Mouse (Mus musculus) intestine, embryonic 14.5 days (tissue): ENCODE data around the gene Fastkd5. TPM values are rescaled to one million over a fixed set of nuclear protein-coding genes. Genes with fewer than 3 reads are reported as not detected.
"Not testable (repeated sequence)": the region's sequence is repeated elsewhere in the genome, so short reads cannot be mapped to it uniquely, and the experiment has no call there.

ENCODE experiments used
- ATAC-seq: fragments of 200-750 bp; cut with Nextera tagmentation; replicated peaks from 2 replicates; pipeline ENCODE4 v1.8.0; 2017; ENCODE audit warnings: low read depth, moderate number of reproducible peaks, moderate TSS enrichment, moderate library complexity; ENCODE audit not compliant: low FRiP score, low TSS enrichment
- DNase-seq: peaks from one replicate; pipeline ENCODE4 v3.0.0-alpha.2; 2018; ENCODE audit warnings: low spot score
- H3K27ac ChIP-seq: fragments of 300-500 bp; sonication (generic); 2 replicates; pipeline ENCODE4 v1.5.1; 2014; ENCODE audit warnings: low read depth, mild to moderate bottlenecking, control low read depth
- H3K27me3 ChIP-seq: fragments of 300-500 bp; sonication (generic); replicated peaks from 2 replicates; pipeline ENCODE4 v1.6.1; 2014; ENCODE audit warnings: low read length, control low read depth; ENCODE audit not compliant: control insufficient read depth, insufficient read depth
- H3K36me3 ChIP-seq: fragments of 300-500 bp; sonication (generic); 2 replicates; pipeline ENCODE4 v1.6.1; 2014; ENCODE audit warnings: low read length, control low read depth; ENCODE audit not compliant: control insufficient read depth, insufficient read depth
- H3K4me1 ChIP-seq: fragments of 300-500 bp; sonication (generic); replicated peaks from 2 replicates; pipeline ENCODE4 v1.6.1; 2014; ENCODE audit warnings: low read length, control low read depth, mixed read lengths; ENCODE audit not compliant: control insufficient read depth, insufficient read depth
- H3K4me2 ChIP-seq: fragments of 300-500 bp; sonication (generic); 2 replicates; pipeline ENCODE4 v1.6.1; 2014; ENCODE audit warnings: low read length
- H3K4me3 ChIP-seq: fragments of 300-500 bp; sonication (generic); 2 replicates; pipeline ENCODE4 v1.5.1; 2014; ENCODE audit warnings: low read depth, low read length, control low read depth, mixed read lengths
- H3K9ac ChIP-seq: fragments of 300-500 bp; sonication (generic); 2 replicates; pipeline ENCODE4 v1.6.1; 2014; ENCODE audit warnings: mild to moderate bottlenecking, low read length
- H3K9me3 ChIP-seq: fragments of 300-500 bp; sonication (generic); 2 replicates; pipeline ENCODE4 v1.6.1; 2016; ENCODE audit warnings: low read length, control low read depth; ENCODE audit not compliant: control insufficient read depth
- WGBS: fragments of 180-500 bp; shearing (Covaris S2); extraction: QIAGEN DNeasy Blood & Tissue Kit; methylation state at CpG from one replicate; pipeline ENCODE4 v1.1.7; 2014; 5-methylcytosine and 5-hydroxymethylcytosine counted together
- polyA plus RNA-seq: library from polyadenylated mRNA; unstranded; fragments of >200 nt; fragmentation: Nextera tagmentation; extraction: Ambion mirVana; gene quantifications from 2 replicates; pipeline ENCODE4 v1.2.1, GENCODE M21; 2014

The Fastkd5 gene
- polyA plus RNA-seq, 1 experiment from 2014 or later: 17.2 TPM

DNA sequence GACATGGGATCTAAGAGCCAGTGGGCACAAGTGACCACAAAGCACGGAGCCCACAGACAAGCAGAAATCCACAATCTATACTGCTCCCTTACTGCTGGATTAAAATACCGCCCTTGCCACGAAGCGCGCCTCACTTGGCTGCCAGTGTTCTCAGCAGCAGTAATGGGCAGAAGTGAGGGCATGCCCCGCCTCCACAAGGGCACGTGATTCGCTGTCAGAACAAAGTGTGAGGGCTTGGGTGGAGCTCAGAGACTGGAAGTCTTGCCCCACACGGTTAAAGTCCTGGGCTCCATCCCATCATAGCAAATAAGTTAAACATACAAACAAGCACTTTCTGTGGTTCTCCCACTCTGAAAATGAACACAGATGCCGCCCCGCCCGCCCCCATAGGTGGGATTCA is 52.2 kb downstream of the Fastkd5 start:
- Histone ChIP-seq H3K4me1 (0 out of 2 replicates have a peak, but pooled peaks cover 5% of the 10 kb centered on the region), H3K4me3 (no peak overlapping the region), H3K9ac (no peak overlapping the region), H3K27me3 (peaks cover 85% of the 10 kb centered on the region), H3K27ac (no peak overlapping the region), H3K36me3 (no peaks in the 10 kb centered on the region), H3K9me3 (no peaks in the 10 kb centered on the region), H3K4me2 (no peak overlapping the region)
- DNase-seq (no peak), ATAC-seq (no peak)
- 5% methylated on average over 12 of the region's 12 CpGs for WGBS

DNA sequence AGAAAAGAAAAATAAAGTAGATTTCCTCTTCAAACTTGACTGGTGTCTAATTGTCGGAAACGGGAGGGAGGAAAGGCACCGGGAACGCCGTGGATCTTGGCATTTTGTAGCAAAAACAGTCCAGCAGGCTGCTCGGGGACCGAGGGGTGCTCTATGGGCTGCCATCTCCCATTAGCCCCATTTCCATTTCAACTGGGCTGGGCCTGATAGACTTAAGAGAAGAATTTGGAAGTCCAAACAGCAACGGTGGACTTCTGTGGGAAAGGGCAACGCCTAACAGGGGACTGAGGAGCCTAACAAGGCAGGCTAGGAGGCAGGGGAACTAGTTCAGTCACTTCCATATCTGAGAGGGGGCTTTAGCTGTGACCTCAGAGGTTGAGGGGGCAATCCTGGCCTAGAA is 52.8 kb downstream of the Fastkd5 start:
- Histone ChIP-seq H3K27me3 (peaks cover 79% of the 10 kb centered on the region), H3K4me2 (peak overlapping the region; percentile 46), H3K9me3 (no peaks in the 10 kb centered on the region), H3K4me1 (0 out of 2 replicates have a peak, but pooled peaks cover 5% of the 10 kb centered on the region), H3K4me3 (peak overlapping the region; percentile 25; the same call in 1 of the 2 replicates), H3K27ac (no peak overlapping the region), H3K36me3 (no peaks in the 10 kb centered on the region), H3K9ac (no peak overlapping the region)
- WGBS: 7% methylated on average over 9 of the region's 9 CpGs
- ATAC-seq (no peak), DNase-seq (no peak)

DNA sequence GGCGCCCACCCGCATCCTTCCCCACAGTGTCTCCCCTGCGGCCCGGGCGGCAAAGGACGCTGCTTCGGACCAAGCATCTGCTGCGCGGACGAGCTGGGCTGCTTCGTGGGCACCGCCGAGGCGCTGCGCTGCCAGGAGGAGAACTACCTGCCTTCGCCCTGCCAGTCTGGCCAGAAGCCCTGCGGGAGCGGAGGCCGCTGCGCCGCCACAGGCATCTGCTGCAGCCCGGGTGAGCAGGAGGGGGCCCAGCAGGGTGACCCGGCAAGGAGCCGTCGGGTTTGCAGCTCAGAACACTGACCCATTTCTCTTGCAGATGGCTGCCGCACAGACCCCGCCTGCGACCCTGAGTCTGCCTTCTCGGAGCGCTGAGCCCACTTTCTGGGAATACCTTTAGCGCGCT is 53.3 kb downstream of the Fastkd5 start:
- not testable (repeated sequence) for H3K27ac ChIP-seq, H3K36me3 ChIP-seq, H3K9ac ChIP-seq, H3K4me1 ChIP-seq, H3K9me3 ChIP-seq, ATAC-seq
- Histone ChIP-seq H3K4me2 (peak overlapping the region; percentile 46), H3K4me3 (peak overlapping the region; percentile 25; the same call in 1 of the 2 replicates), H3K27me3 (peaks cover 74% of the 10 kb centered on the region)
- 2% methylated on average over 25 of the region's 32 CpGs for WGBS
- peak; percentile 63 for DNase-seq

DNA sequence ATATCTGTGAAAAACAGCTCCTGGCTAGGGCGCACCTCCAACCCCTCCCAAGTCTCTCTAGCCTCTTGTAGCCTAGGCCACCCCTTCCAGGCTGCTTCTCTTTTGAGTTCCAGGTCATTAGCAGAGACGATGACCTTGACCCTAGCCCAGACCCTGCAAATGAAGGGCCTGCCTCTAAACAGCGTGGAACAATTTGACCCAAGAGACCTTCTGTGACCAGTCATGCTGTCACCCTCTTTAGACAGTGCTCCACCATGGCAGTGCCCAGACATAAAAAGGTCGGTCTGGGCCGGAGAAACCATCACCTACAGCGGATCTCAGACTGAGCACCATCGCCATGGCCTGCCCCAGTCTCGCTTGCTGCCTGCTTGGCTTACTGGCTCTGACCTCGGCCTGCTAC is 54.0 kb downstream of the Fastkd5 start, which contains the start of gene Oxt:
TSS of gene Oxt (plus strand) at position 301 of the 400 bp plus-strand sequence.
- no peak within 1 kb of the TSS for H3K27ac ChIP-seq
- ATAC-seq (no peak), DNase-seq (no peak)
- WGBS: 52% methylated on average over 9 of the region's 9 CpGs
- peak within 1 kb of the TSS; percentile 25; the same call in 1 of the 2 replicates for H3K4me3 ChIP-seq
- no peaks in the 10 kb centered on the region for H3K36me3 ChIP-seq
- peak within 1 kb of the TSS; percentile 46 for H3K4me2 ChIP-seq
- H3K4me1 ChIP-seq: 0 out of 2 replicates have a peak, but pooled peaks cover 5% of the 10 kb centered on the region
- H3K9me3 ChIP-seq: no peaks in the 10 kb centered on the region
- peaks cover 68% of the 10 kb centered on the region for H3K27me3 ChIP-seq
- H3K9ac ChIP-seq: no peak within 1 kb of the TSS

DNA sequence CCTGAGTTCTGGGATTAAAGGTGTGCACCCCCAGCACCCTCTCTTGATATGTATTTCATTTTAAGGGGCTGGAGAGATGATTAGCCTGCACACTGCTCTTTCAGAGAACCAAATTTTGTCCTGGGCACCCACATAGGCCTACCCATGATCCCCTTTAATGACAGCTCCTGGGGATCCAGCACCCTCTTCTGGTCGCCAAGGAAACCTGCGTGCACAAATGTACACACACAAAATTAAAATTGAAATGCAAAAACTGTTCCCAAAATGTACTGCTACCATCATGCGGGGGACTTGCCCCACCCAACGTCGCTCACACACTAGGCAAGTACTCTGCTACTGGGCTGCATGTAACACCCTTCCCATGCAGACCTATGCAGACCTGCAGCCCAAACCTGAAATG is 54.9 kb downstream of the Fastkd5 start:
- no peak overlapping the region for H3K4me2 ChIP-seq
- H3K4me3 ChIP-seq: no peak overlapping the region
- DNase-seq: no peak
- H3K9ac ChIP-seq: no peak overlapping the region
- no peak for ATAC-seq
- H3K9me3 ChIP-seq: no peaks in the 10 kb centered on the region
- H3K27ac ChIP-seq: no peak overlapping the region
- 79% methylated on average over 5 of the region's 5 CpGs for WGBS
- H3K4me1 ChIP-seq: no peaks in the 10 kb centered on the region
- H3K27me3 ChIP-seq: peaks cover 58% of the 10 kb centered on the region
- H3K36me3 ChIP-seq: no peaks in the 10 kb centered on the region

DNA sequence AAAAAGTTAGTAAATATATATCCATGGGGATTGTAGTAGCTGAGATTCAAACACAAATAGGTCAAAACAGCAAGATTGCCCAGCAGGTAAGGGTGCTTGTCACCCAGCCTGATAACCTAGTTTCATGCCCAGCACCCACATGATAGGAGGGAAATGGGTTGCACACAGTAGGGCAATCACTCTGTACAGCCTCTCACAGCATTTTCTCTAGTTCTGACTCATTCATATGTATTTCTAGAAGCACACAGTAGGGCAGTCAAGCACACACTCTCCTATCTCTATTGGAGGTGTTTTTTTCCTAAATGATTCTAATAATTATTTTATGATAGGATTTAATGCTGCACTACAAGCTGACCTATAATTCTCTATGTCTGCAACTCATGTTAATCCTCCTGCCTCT is 59.9 kb downstream of the Fastkd5 start:
- no peak overlapping the region for H3K4me2 ChIP-seq
- peaks cover 8% of the 10 kb centered on the region; the same call in 1 of the 2 replicates for H3K27me3 ChIP-seq
- H3K4me3 ChIP-seq: no peak overlapping the region
- ATAC-seq (no peak), DNase-seq (no peak)
- H3K9me3 ChIP-seq: no peaks in the 10 kb centered on the region
- H3K27ac ChIP-seq: no peak overlapping the region
- H3K36me3 ChIP-seq: peaks cover 24% of the 10 kb centered on the region
- no peak overlapping the region for H3K9ac ChIP-seq
- H3K4me1 ChIP-seq: 0 out of 2 replicates have a peak, but pooled peaks cover 2% of the 10 kb centered on the region

DNA sequence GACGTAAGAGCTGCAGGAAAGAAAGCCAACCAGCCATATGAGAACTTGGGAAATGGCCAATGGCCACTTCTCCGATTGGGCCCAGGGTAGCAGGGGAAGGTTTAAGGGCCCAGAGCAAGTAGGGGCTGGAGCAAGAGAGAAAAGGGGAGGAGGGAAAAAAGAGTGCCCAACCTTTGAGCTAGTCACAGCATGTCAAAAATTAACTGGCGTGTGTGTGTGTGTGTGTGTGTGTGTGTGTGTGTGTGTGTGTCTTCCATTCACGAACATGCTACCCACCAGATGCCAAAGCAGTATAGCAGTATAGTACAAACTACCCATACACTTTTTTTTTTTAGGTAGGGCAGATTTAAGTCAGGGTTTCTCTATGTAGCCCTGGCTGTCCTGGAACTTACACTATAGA is 60.9 kb downstream of the Fastkd5 start:
- H3K9me3 ChIP-seq: no peaks in the 10 kb centered on the region
- DNase-seq (no peak), ATAC-seq (no peak)
- H3K4me1 ChIP-seq: peaks cover 9% of the 10 kb centered on the region; the same call in 1 of the 2 replicates
- WGBS: 82% methylated on average over 4 of the region's 4 CpGs
- no peak overlapping the region for H3K4me2 ChIP-seq
- H3K27me3 ChIP-seq: no peaks in the 10 kb centered on the region
- H3K9ac ChIP-seq: no peak overlapping the region
- H3K4me3 ChIP-seq: no peak overlapping the region
- peaks cover 26% of the 10 kb centered on the region for H3K36me3 ChIP-seq
- H3K27ac ChIP-seq: no peak overlapping the region

DNA sequence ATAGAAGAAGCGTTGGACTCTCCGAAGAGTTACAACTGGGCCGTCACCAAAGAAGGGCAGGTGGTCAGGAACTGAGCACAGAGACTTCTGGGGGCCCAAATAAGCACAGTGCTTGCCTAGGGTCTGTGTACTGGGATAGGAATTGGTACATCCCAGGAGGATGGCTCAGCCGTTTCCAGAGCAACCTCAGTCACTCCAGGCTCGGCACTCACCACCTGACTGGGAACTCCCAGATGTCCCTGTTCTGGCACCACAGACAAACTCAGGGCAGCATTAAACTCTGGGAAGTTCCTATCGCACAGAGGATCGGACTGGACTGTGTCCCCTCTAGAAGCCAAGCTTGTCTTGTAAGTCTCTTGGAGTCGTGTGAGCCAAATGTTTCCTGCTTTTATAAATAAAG is 64.8 kb downstream of the Fastkd5 start:
- H3K4me1 ChIP-seq: peaks cover 9% of the 10 kb centered on the region; the same call in 1 of the 2 replicates
- DNase-seq: no peak
- H3K27me3 ChIP-seq: no peaks in the 10 kb centered on the region
- H3K9me3 ChIP-seq: no peaks in the 10 kb centered on the region
- no peak overlapping the region for H3K27ac ChIP-seq
- H3K4me3 ChIP-seq: no peak overlapping the region
- WGBS: 88% methylated on average over 8 of the region's 8 CpGs
- peaks cover 26% of the 10 kb centered on the region for H3K36me3 ChIP-seq
- 0 out of 2 replicates have a peak overlapping the region, but pooled peaks have one; percentile 5 for H3K9ac ChIP-seq
- ATAC-seq: no peak
- peak overlapping the region; percentile 82; the same call in 1 of the 2 replicates for H3K4me2 ChIP-seq

DNA sequence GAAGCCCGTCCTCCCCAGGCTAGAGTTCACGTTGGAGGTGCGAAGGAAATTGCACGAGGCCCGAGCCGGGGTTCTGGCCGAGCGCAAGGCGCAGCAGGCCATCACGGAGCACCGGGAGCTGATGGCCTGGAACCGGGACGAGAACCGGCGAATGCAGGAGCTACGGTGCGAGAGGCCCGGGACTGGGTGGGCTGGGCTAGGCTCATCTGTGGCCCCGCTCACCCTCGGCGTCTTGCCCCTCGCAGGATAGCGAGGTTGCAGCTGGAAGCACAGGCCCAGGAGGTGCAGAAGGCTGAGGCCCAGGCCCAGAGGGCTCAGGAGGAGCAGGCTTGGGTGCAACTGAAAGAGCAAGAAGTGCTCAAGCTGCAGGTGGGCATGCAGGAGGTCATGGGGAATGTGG is 65.8 kb downstream of the Fastkd5 start:
- DNase-seq: no peak
- H3K27me3 ChIP-seq: no peaks in the 10 kb centered on the region
- H3K9me3 ChIP-seq: no peaks in the 10 kb centered on the region
- peak overlapping the region; percentile 81 for H3K9ac ChIP-seq
- H3K4me1 ChIP-seq: peaks cover 9% of the 10 kb centered on the region; the same call in 1 of the 2 replicates
- peak overlapping the region; percentile 82 for H3K4me2 ChIP-seq
- WGBS: under 1% methylated on average over 23 of the region's 23 CpGs
- peak overlapping the region; percentile 92 for H3K4me3 ChIP-seq
- peaks cover 26% of the 10 kb centered on the region for H3K36me3 ChIP-seq
- H3K27ac ChIP-seq: no peak overlapping the region
- ATAC-seq: peak; percentile 14
